Mouse (Mus musculus) liver, adult 2 months (tissue): ENCODE measurements around the gene Sct.

ENCODE experiments used
- CTCF ChIP-seq: fragments of 200-500 bp; IDR thresholded peaks from 2 replicates; pipeline ENCODE4 v1.5.1; 2011; ENCODE audit warnings: low read depth, low read length, control low read depth
- POLR2A ChIP-seq: fragments of 200-500 bp; IDR thresholded peaks from 2 replicates; pipeline ENCODE4 v1.6.1; 2011; ENCODE audit warnings: low read length, control low read depth; ENCODE audit not compliant: insufficient read depth; ENCODE audit errors: extremely low read depth

GRCm38 (mm10) chr7:141299175-141299574 lies 20.2 kb upstream of the Sct start:
- TF ChIP-seq CTCF (no peak), POLR2A (no peak)
